Mouse (Mus musculus): Measurements from ENCODE around the gene Ccnf. TPM values are rescaled to one million over a fixed set of nuclear protein-coding genes. Genes with fewer than 3 reads are reported as not detected.

Ccnf gene
- polyA plus RNA-seq, 1 experiment from 2014 or later: 30.1 TPM

GRCm38 (mm10) chr17:24252329-24252728, 1.0 kb upstream of the Ccnf start:
- no peak for ATAC-seq (replicated peaks)
- WGBS: 91% methylated on average over 2 of the region's 2 CpGs
- Histone ChIP-seq H3K27ac (replicated peaks) (no peak overlapping the region), H3K36me3 (peaks cover 12% of the 10 kb centered on the region), H3K4me2 (replicated peaks) (no peak overlapping the region), H3K4me3 (0 out of 2 replicates have a peak overlapping the region, but pooled peaks have one; percentile 66), H3K4me1 (peaks cover 18% of the 10 kb centered on the region), H3K9me3 (no peaks in the 10 kb centered on the region), H3K27me3 (no peaks in the 10 kb centered on the region), H3K9ac (replicated peaks) (no peak overlapping the region)

- no peak for ATAC-seq (replicated peaks)
- no peaks in the 10 kb centered on the region for H3K27me3 ChIP-seq
- peak overlapping the region; percentile 61 for H3K4me2 ChIP-seq (replicated peaks)
- H3K9me3 ChIP-seq: no peaks in the 10 kb centered on the region
- under 1% methylated on average over 32 of the region's 32 CpGs for WGBS
- H3K4me1 ChIP-seq: peaks cover 18% of the 10 kb centered on the region
- H3K9ac ChIP-seq (replicated peaks): peak overlapping the region; percentile 64
- peak overlapping the region; percentile 64; the same call in 1 of the 2 replicates for H3K27ac ChIP-seq (replicated peaks)
- H3K36me3 ChIP-seq: peaks cover 14% of the 10 kb centered on the region
- peak overlapping the region; percentile 66 for H3K4me3 ChIP-seq
These were observed 330 bp downstream of the Ccnf start for GRCm38 (mm10) chr17:24250988-24251319.

GRCm38 (mm10) chr17:24248641-24249040, 2.6 kb downstream of the Ccnf start:
- Histone ChIP-seq H3K27ac (replicated peaks) (no peak overlapping the region), H3K9me3 (peaks cover 3% of the 10 kb centered on the region; the same call in 1 of the 2 replicates), H3K9ac (replicated peaks) (no peak overlapping the region), H3K4me2 (replicated peaks) (no peak overlapping the region), H3K4me3 (no peak overlapping the region), H3K4me1 (peaks cover 18% of the 10 kb centered on the region), H3K36me3 (peaks cover 31% of the 10 kb centered on the region), H3K27me3 (no peaks in the 10 kb centered on the region)
- WGBS: 93% methylated on average over 2 of the region's 2 CpGs
- no peak for ATAC-seq (replicated peaks)

DNA sequence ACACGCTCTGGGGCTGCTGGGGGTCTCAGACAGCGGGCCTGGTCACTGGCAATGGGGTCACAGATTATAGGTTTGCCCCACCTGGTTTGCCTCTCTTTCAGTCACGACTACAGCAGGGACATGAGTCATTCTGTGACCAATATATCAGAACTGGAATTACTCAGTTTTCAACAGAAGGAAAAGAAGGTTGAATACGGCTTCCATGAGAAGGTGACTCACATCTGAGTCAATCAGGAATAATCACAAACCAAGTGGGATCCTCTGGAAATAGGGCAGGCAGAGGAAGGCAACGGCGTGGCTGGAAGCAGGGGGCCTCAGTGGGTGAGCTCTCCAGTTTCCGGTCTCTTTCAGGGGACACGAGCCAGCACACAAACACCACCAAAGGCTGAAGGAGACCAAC, 7.2 kb downstream of the Ccnf start:
- Histone ChIP-seq H3K4me3 (no peak overlapping the region), H3K9me3 (peaks cover 3% of the 10 kb centered on the region; the same call in 1 of the 2 replicates), H3K9ac (replicated peaks) (no peak overlapping the region), H3K4me2 (replicated peaks) (no peak overlapping the region), H3K4me1 (no peaks in the 10 kb centered on the region), H3K27ac (replicated peaks) (no peak overlapping the region), H3K27me3 (no peaks in the 10 kb centered on the region), H3K36me3 (peaks cover 67% of the 10 kb centered on the region)
- no peak for ATAC-seq (replicated peaks)
- WGBS: 98% methylated on average over 8 of the region's 8 CpGs

- 87% methylated on average over 4 of the region's 4 CpGs for WGBS
- H3K9ac ChIP-seq (replicated peaks): no peak overlapping the region
- peaks cover 3% of the 10 kb centered on the region; the same call in 1 of the 2 replicates for H3K9me3 ChIP-seq
- no peaks in the 10 kb centered on the region for H3K27me3 ChIP-seq
- H3K36me3 ChIP-seq: peaks cover 67% of the 10 kb centered on the region
- no peaks in the 10 kb centered on the region for H3K4me1 ChIP-seq
- H3K4me2 ChIP-seq (replicated peaks): no peak overlapping the region
- ATAC-seq (replicated peaks): no peak
- no peak overlapping the region for H3K27ac ChIP-seq (replicated peaks)
- no peak overlapping the region for H3K4me3 ChIP-seq
These were observed 7.8 kb downstream of the Ccnf start for GRCm38 (mm10) chr17:24243311-24243969.

GRCm38 (mm10) chr17:24236921-24237320, 14.4 kb downstream of the Ccnf start:
- Histone ChIP-seq H3K27me3 (no peaks in the 10 kb centered on the region), H3K36me3 (peaks cover 76% of the 10 kb centered on the region), H3K27ac (replicated peaks) (no peak overlapping the region), H3K4me3 (no peak overlapping the region), H3K9ac (replicated peaks) (no peak overlapping the region), H3K4me1 (no peaks in the 10 kb centered on the region), H3K9me3 (no peaks in the 10 kb centered on the region), H3K4me2 (replicated peaks) (no peak overlapping the region)
- WGBS: 96% methylated on average over 7 of the region's 7 CpGs
- no peak for ATAC-seq (replicated peaks)

DNA sequence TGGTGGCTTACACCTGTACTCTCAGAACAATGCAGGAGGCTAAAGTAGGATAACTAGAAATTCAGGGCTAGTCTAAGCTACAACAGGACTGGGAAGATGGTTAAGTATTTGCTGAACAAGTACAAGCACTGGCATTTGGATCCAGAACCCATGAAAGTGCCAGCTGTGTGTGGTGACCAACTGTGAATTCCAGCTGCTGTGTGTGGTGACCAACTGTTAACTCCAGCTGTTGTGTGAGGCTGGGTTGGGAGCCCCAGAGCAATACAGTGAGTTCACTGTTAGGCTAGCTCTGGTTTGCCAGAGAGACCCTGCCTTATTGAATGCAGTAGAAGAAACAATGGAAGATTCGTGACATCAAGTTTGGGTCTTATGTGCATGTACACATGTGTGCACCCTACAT, 14.8 kb downstream of the Ccnf start:
- no peak overlapping the region for H3K4me2 ChIP-seq (replicated peaks)
- H3K27ac ChIP-seq (replicated peaks): no peak overlapping the region
- no peak overlapping the region for H3K4me3 ChIP-seq
- peaks cover 76% of the 10 kb centered on the region for H3K36me3 ChIP-seq
- no peaks in the 10 kb centered on the region for H3K27me3 ChIP-seq
- no peak for ATAC-seq (replicated peaks)
- no peaks in the 10 kb centered on the region for H3K4me1 ChIP-seq
- H3K9me3 ChIP-seq: no peaks in the 10 kb centered on the region
- no peak overlapping the region for H3K9ac ChIP-seq (replicated peaks)
- 95% methylated on average over 1 of the region's 1 CpGs for WGBS

DNA sequence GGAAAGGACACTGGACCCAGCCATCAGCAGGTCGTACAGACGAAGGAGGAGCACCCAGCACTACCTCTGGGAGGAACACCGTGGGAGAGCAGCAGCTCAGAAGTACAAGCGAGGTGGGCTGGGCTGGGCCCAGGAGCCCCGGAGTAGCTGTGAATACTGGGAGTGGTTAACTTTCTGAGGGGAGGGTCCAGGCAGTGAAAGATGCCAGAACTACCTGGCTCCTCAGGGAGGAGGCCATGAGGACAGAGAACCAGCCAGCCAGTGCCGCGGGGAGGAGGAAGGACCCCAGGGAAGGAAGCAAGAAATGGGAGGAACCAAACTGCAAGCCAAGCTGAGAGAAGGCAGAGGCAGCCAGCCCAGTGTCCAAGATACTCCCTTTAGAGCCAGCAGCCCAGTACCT, 23.3 kb downstream of the Ccnf start:
- H3K4me1 ChIP-seq: no peaks in the 10 kb centered on the region
- no peak overlapping the region for H3K4me2 ChIP-seq (replicated peaks)
- no peak overlapping the region for H3K4me3 ChIP-seq
- no peak overlapping the region for H3K27ac ChIP-seq (replicated peaks)
- no peaks in the 10 kb centered on the region for H3K27me3 ChIP-seq
- 90% methylated on average over 7 of the region's 7 CpGs for WGBS
- no peak overlapping the region for H3K9ac ChIP-seq (replicated peaks)
- H3K36me3 ChIP-seq: peaks cover 60% of the 10 kb centered on the region
- H3K9me3 ChIP-seq: no peaks in the 10 kb centered on the region
- no peak for ATAC-seq (replicated peaks)

DNA sequence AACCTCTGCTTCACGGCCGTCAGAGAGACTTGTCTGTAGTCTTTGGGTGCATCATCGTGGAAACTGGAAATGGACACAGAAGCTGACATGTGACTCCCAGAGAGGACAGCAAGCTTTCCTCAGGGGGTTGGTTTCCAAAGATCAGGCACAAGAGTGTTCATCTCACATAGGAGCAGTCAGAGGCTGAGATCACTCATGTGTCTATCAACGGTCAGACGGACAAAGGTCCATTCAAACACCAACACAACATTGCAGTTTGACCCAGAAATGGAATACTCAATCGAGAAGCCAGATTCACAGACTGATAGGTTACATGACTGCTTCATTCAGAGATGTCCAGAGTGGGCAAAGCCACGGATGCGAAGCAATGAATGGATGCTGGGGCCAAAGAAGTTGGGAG, 24.6 kb downstream of the Ccnf start:
- Histone ChIP-seq H3K36me3 (peaks cover 55% of the 10 kb centered on the region), H3K4me1 (no peaks in the 10 kb centered on the region), H3K9me3 (no peaks in the 10 kb centered on the region), H3K27me3 (no peaks in the 10 kb centered on the region), H3K27ac (replicated peaks) (no peak overlapping the region), H3K4me2 (replicated peaks) (no peak overlapping the region), H3K4me3 (no peak overlapping the region), H3K9ac (replicated peaks) (no peak overlapping the region)
- ATAC-seq (replicated peaks): no peak
- WGBS: 90% methylated on average over 8 of the region's 8 CpGs

- H3K27ac ChIP-seq (replicated peaks): no peak overlapping the region
- H3K4me1 ChIP-seq: 0 out of 2 replicates have a peak, but pooled peaks cover 4% of the 10 kb centered on the region
- WGBS: 93% methylated on average over 5 of the region's 5 CpGs
These were observed 25.4 kb downstream of the Ccnf start for GRCm38 (mm10) chr17:24225851-24226250.

GRCm38 (mm10) chr17:24224741-24225140, 26.5 kb downstream of the Ccnf start:
- Histone ChIP-seq H3K9me3 (no peaks in the 10 kb centered on the region), H3K27me3 (no peaks in the 10 kb centered on the region), H3K27ac (replicated peaks) (no peak overlapping the region), H3K4me2 (replicated peaks) (no peak overlapping the region), H3K4me1 (peaks cover 10% of the 10 kb centered on the region), H3K36me3 (peaks cover 45% of the 10 kb centered on the region), H3K4me3 (no peak overlapping the region), H3K9ac (replicated peaks) (no peak overlapping the region)
- 90% methylated on average over 10 of the region's 10 CpGs for WGBS
- no peak for ATAC-seq (replicated peaks)

More at GRCm38 (mm10) chr17:24225851-24226250, 25.4 kb downstream of the Ccnf start:
- no peaks in the 10 kb centered on the region for H3K27me3 ChIP-seq
- H3K36me3 ChIP-seq: peaks cover 49% of the 10 kb centered on the region
- H3K9ac ChIP-seq (replicated peaks): no peak overlapping the region
- H3K4me3 ChIP-seq: no peak overlapping the region
- H3K9me3 ChIP-seq: no peaks in the 10 kb centered on the region
- no peak overlapping the region for H3K4me2 ChIP-seq (replicated peaks)
- ATAC-seq (replicated peaks): no peak

DNA sequence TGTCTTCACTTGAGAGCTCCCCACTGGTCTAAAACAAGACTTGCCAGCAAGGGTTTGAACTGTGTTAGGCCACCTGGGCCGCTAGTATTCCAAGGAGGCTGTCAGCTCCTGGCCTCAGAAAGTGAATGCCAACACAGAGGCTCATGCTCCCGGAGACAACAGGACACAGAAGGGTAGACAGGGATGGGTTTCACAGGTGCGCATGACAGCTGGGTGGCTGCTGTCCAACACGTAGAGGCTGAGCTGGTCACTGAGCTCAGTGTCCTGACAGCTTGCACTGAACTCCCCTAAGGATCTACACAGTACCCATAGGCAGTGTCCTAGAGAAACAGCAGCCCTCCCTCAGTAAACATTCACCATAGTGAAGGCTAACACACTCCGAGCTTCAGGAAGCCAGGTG, 27.8 kb downstream of the Ccnf start:
- H3K36me3 ChIP-seq: peaks cover 38% of the 10 kb centered on the region
- no peak overlapping the region for H3K4me2 ChIP-seq (replicated peaks)
- WGBS: 91% methylated on average over 5 of the region's 5 CpGs
- no peak overlapping the region for H3K9ac ChIP-seq (replicated peaks)
- peaks cover 14% of the 10 kb centered on the region for H3K4me1 ChIP-seq
- no peak overlapping the region for H3K27ac ChIP-seq (replicated peaks)
- H3K4me3 ChIP-seq: no peak overlapping the region
- H3K27me3 ChIP-seq: no peaks in the 10 kb centered on the region
- no peak for ATAC-seq (replicated peaks)
- no peaks in the 10 kb centered on the region for H3K9me3 ChIP-seq

DNA sequence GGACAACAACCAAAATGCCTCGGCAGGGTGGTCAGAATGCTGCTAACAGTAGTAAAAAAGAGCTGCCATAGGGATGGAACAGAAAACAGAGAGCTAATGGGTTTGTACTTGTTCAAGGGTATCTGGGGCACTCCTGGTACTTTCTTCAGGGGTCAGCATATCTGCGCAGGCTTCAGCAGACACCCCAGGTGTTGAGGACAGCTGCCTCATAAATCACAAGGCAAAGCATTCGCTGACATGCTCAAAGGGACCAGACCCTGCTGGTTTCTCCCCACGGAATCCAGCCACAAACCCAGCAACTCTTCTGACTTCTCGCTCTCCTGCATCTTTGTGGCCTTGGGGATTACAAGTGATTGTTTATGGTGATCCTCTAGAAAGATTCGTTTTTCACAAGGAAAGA, 28.6 kb downstream of the Ccnf start:
- no peak overlapping the region for H3K4me2 ChIP-seq (replicated peaks)
- peaks cover 14% of the 10 kb centered on the region for H3K4me1 ChIP-seq
- H3K36me3 ChIP-seq: peaks cover 36% of the 10 kb centered on the region
- 80% methylated on average over 6 of the region's 6 CpGs for WGBS
- ATAC-seq (replicated peaks): no peak
- no peaks in the 10 kb centered on the region for H3K27me3 ChIP-seq
- H3K9me3 ChIP-seq: no peaks in the 10 kb centered on the region
- no peak overlapping the region for H3K9ac ChIP-seq (replicated peaks)
- no peak overlapping the region for H3K27ac ChIP-seq (replicated peaks)
- H3K4me3 ChIP-seq: no peak overlapping the region

Data from forebrain, embryonic 15.5 days (tissue).